Mouse (Mus musculus) embryonic facial prominence, embryonic 13.5 days (tissue): ENCODE measurements around the gene Zfp593. TPM values are rescaled to one million over a fixed set of nuclear protein-coding genes. Genes with fewer than 3 reads are reported as not detected.
"Not testable (repeated sequence)": the region's sequence is repeated elsewhere in the genome, so short reads cannot be mapped to it uniquely, and the experiment has no call there.

ENCODE experiments used
- ATAC-seq: fragments of 200-750 bp; cut with Nextera tagmentation; 2 replicates; pipeline ENCODE4 v1.8.0; 2017; ENCODE audit warnings: low read depth; ENCODE audit not compliant: insufficient number of reproducible peaks, insufficient read depth, low FRiP score, low TSS enrichment
- H3K27ac ChIP-seq: fragments of 300-500 bp; sonication (generic); 2 replicates; pipeline ENCODE4 v1.5.1; 2015; ENCODE audit warnings: moderate library complexity, mild to moderate bottlenecking, inconsistent platforms
- H3K27me3 ChIP-seq: fragments of 300-500 bp; sonication (generic); 2 replicates; pipeline ENCODE4 v1.6.1; 2015; ENCODE audit warnings: mild to moderate bottlenecking, inconsistent platforms
- H3K36me3 ChIP-seq: fragments of 300-500 bp; sonication (generic); 2 replicates; pipeline ENCODE4 v1.6.1; 2015; ENCODE audit warnings: mild to moderate bottlenecking, inconsistent platforms
- H3K4me1 ChIP-seq: fragments of 300-500 bp; sonication (generic); 2 replicates; pipeline ENCODE4 v1.6.1; 2015; ENCODE audit warnings: inconsistent platforms
- H3K4me2 ChIP-seq: fragments of 300-500 bp; sonication (generic); 2 replicates; pipeline ENCODE4 v1.6.1; 2015; ENCODE audit warnings: moderate library complexity, mild to moderate bottlenecking, inconsistent platforms
- H3K4me3 ChIP-seq: fragments of 300-500 bp; sonication (generic); 2 replicates; pipeline ENCODE4 v1.5.1; 2015; ENCODE audit warnings: mild to moderate bottlenecking, inconsistent platforms
- H3K9ac ChIP-seq: fragments of 300-500 bp; sonication (generic); 2 replicates; pipeline ENCODE4 v1.6.1; 2015; ENCODE audit warnings: mild to moderate bottlenecking, inconsistent platforms
- H3K9me3 ChIP-seq: fragments of 300-500 bp; sonication (generic); 2 replicates; pipeline ENCODE4 v1.6.1; 2016; ENCODE audit warnings: inconsistent platforms
- WGBS: fragments of 180-500 bp; shearing (Covaris S2); methylation state at CpG from one replicate; pipeline ENCODE4 v1.1.7; 2015; ENCODE audit warnings: mixed read lengths; 5-methylcytosine and 5-hydroxymethylcytosine counted together
- polyA plus RNA-seq: library from polyadenylated mRNA; unstranded; fragments of >200 nt; fragmentation: Nextera tagmentation; extraction: Ambion mirVana; gene quantifications from 2 replicates; pipeline ENCODE4 v1.2.1, GENCODE M21; 2015

Zfp593 gene
- polyA plus RNA-seq, 1 experiment from 2014 or later: 19.7 TPM

- Histone ChIP-seq H3K4me3 (peak overlapping the region; percentile 18), H3K27ac (no peak overlapping the region), H3K9ac (no peak overlapping the region), H3K36me3 (peaks cover 29% of the 10 kb centered on the region), H3K4me1 (peaks cover 12% of the 10 kb centered on the region; the same call in 1 of the 2 replicates), H3K27me3 (no peaks in the 10 kb centered on the region), H3K9me3 (no peaks in the 10 kb centered on the region), H3K4me2 (peak overlapping the region; percentile 52)
- WGBS: 4% methylated on average over 14 of the region's 14 CpGs
- ATAC-seq: no peak
Measured at GRCm38 (mm10) chr4:134273417-134274345, 28.3 kb upstream of the Zfp593 start.

- peaks cover 23% of the 10 kb centered on the region for H3K36me3 ChIP-seq
- H3K4me3 ChIP-seq: peak overlapping the region; percentile 18
- H3K4me2 ChIP-seq: peak overlapping the region; percentile 52
- no peak for ATAC-seq
- peaks cover 12% of the 10 kb centered on the region; the same call in 1 of the 2 replicates for H3K4me1 ChIP-seq
- no peaks in the 10 kb centered on the region for H3K9me3 ChIP-seq
- no peaks in the 10 kb centered on the region for H3K27me3 ChIP-seq
- H3K27ac ChIP-seq: no peak overlapping the region
- no peak overlapping the region for H3K9ac ChIP-seq
- 24% methylated on average over 12 of the region's 13 CpGs for WGBS
Measured at GRCm38 (mm10) chr4:134272731-134273416, 27.5 kb upstream of the Zfp593 start.

- H3K9ac ChIP-seq: no peak overlapping the region
- H3K27ac ChIP-seq: no peak overlapping the region
- WGBS: 87% methylated on average over 7 of the region's 7 CpGs
- no peaks in the 10 kb centered on the region for H3K9me3 ChIP-seq
- no peak overlapping the region for H3K4me2 ChIP-seq
- H3K36me3 ChIP-seq: peaks cover 14% of the 10 kb centered on the region
- no peak for ATAC-seq
- no peak overlapping the region for H3K4me3 ChIP-seq
- no peaks in the 10 kb centered on the region for H3K27me3 ChIP-seq
- H3K4me1 ChIP-seq: peaks cover 12% of the 10 kb centered on the region; the same call in 1 of the 2 replicates
Measured at GRCm38 (mm10) chr4:134271979-134272378, 26.6 kb upstream of the Zfp593 start.

- not testable (repeated sequence) for H3K9ac ChIP-seq, H3K4me2 ChIP-seq, ATAC-seq, H3K9me3 ChIP-seq, H3K27me3 ChIP-seq, H3K4me3 ChIP-seq, H3K36me3 ChIP-seq, H3K27ac ChIP-seq
- H3K4me1 ChIP-seq: peaks cover 12% of the 10 kb centered on the region; the same call in 1 of the 2 replicates
Measured at GRCm38 (mm10) chr4:134269622-134270021, 24.2 kb upstream of the Zfp593 start.

GRCm38 (mm10) chr4:134268102-134268655 lies 22.8 kb upstream of the Zfp593 start:
- no peak for ATAC-seq
- no peaks in the 10 kb centered on the region for H3K36me3 ChIP-seq
- H3K4me3 ChIP-seq: no peak overlapping the region
- no peaks in the 10 kb centered on the region for H3K27me3 ChIP-seq
- H3K9ac ChIP-seq: no peak overlapping the region
- peaks cover 5% of the 10 kb centered on the region; the same call in 1 of the 2 replicates for H3K4me1 ChIP-seq
- H3K4me2 ChIP-seq: no peak overlapping the region
- 86% methylated on average over 19 of the region's 19 CpGs for WGBS
- H3K27ac ChIP-seq: no peak overlapping the region
- no peaks in the 10 kb centered on the region for H3K9me3 ChIP-seq

- no peak overlapping the region for H3K4me3 ChIP-seq
- WGBS: 52% methylated on average over 9 of the region's 9 CpGs
- H3K27ac ChIP-seq: no peak overlapping the region
- H3K36me3 ChIP-seq: no peaks in the 10 kb centered on the region
- no peaks in the 10 kb centered on the region for H3K27me3 ChIP-seq
- H3K9ac ChIP-seq: no peak overlapping the region
- H3K9me3 ChIP-seq: no peaks in the 10 kb centered on the region
- H3K4me1 ChIP-seq: no peaks in the 10 kb centered on the region
- H3K4me2 ChIP-seq: no peak overlapping the region
- ATAC-seq: no peak
Measured at GRCm38 (mm10) chr4:134265860-134266585, 20.6 kb upstream of the Zfp593 start.

- Histone ChIP-seq H3K27me3 (no peaks in the 10 kb centered on the region), H3K27ac (no peak overlapping the region), H3K9me3 (no peaks in the 10 kb centered on the region), H3K36me3 (no peaks in the 10 kb centered on the region), H3K4me2 (no peak overlapping the region), H3K4me3 (no peak overlapping the region), H3K9ac (no peak overlapping the region), H3K4me1 (0 out of 2 replicates have a peak, but pooled peaks cover 4% of the 10 kb centered on the region)
- 41% methylated on average over 6 of the region's 6 CpGs for WGBS
- no peak for ATAC-seq
Measured at GRCm38 (mm10) chr4:134263191-134263590, 17.8 kb upstream of the Zfp593 start.

- Histone ChIP-seq H3K36me3 (no peaks in the 10 kb centered on the region), H3K27me3 (peaks cover 36% of the 10 kb centered on the region), H3K9me3 (no peaks in the 10 kb centered on the region), H3K9ac (no peak overlapping the region), H3K4me1 (peaks cover 41% of the 10 kb centered on the region), H3K4me3 (no peak overlapping the region), H3K27ac (no peak overlapping the region), H3K4me2 (no peak overlapping the region)
- no peak for ATAC-seq
- WGBS: 60% methylated on average over 11 of the region's 11 CpGs
Measured at GRCm38 (mm10) chr4:134258354-134258753, 13.0 kb upstream of the Zfp593 start.

- Histone ChIP-seq H3K4me3 (no peak overlapping the region), H3K27ac (no peak overlapping the region), H3K36me3 (no peaks in the 10 kb centered on the region), H3K9me3 (no peaks in the 10 kb centered on the region), H3K27me3 (peaks cover 45% of the 10 kb centered on the region), H3K9ac (0 out of 2 replicates have a peak overlapping the region, but pooled peaks have one; percentile 27), H3K4me1 (peaks cover 50% of the 10 kb centered on the region), H3K4me2 (no peak overlapping the region)
- no peak for ATAC-seq
- WGBS: 14% methylated on average over 11 of the region's 11 CpGs
Measured at GRCm38 (mm10) chr4:134257198-134258009, 12.0 kb upstream of the Zfp593 start.

- no peaks in the 10 kb centered on the region for H3K36me3 ChIP-seq
- H3K4me1 ChIP-seq: peaks cover 58% of the 10 kb centered on the region
- H3K4me2 ChIP-seq: no peak overlapping the region
- peak overlapping the region; percentile 27; the same call in 1 of the 2 replicates for H3K9ac ChIP-seq
- no peaks in the 10 kb centered on the region for H3K9me3 ChIP-seq
- no peak overlapping the region for H3K4me3 ChIP-seq
- no peak for ATAC-seq
- no peak overlapping the region; the same call in 1 of the 2 replicates for H3K27ac ChIP-seq
- 13% methylated on average over 19 of the region's 19 CpGs for WGBS
- H3K27me3 ChIP-seq: peaks cover 53% of the 10 kb centered on the region
Measured at GRCm38 (mm10) chr4:134256407-134257197, 11.2 kb upstream of the Zfp593 start.
